Mouse (Mus musculus) right cerebral cortex, postnatal 36 days (tissue): ENCODE measurements around the gene Trmt6.
A peak's percentile ranks its signal among the peaks of the same experiment; 100 is the strongest.

ENCODE experiments used
- DNase-seq, 2 experiments: peaks; one replicate each; pipeline ENCODE4 v3.0.0; 2022; ENCODE audit warnings: low spot score in 2 of 2, mixed read lengths in 1 of 2

The Trmt6 gene

DNA sequence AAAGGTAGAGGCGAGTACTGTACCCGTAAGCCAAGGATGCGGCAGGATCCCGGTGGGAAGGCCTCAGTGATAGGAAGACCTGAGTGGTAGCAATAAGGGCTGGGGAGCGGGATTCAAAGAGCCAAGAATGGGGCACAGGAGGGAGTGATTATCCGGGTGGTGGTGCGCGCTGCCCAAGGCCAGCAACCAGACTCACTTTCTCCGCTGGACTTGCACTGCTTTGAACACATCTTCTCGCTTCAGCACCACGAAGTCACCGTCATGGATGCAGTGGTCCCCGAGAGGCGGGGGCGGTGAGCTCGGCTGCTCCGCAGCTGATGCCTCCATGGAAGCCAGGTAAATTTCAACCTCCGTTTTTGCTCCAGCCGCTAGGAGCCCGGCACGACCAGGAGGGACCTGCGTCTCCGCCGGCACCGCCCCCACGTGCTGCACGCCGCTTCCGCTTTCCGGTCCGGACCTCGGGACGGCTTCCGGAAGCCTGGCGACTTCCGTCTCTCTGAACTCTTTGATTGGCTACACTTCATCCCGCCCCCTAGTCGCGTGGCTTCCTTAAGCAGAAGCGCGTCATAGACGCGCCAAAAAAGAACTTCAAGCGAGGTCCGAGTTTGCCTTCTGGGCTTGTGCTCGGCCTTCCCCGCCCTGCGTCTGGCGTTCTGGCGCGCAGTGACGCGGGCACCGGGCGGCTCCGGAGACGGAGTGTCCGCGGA, at the start of gene Trmt6, which contains the start of gene Mcm8:
TSS of gene Trmt6 (minus strand) at position 448 of the 707 bp plus-strand sequence.
TSS of gene Mcm8 (plus strand) at position 534 of the 707 bp plus-strand sequence.
- DNase-seq = peak; percentile 89 to 92

DNA sequence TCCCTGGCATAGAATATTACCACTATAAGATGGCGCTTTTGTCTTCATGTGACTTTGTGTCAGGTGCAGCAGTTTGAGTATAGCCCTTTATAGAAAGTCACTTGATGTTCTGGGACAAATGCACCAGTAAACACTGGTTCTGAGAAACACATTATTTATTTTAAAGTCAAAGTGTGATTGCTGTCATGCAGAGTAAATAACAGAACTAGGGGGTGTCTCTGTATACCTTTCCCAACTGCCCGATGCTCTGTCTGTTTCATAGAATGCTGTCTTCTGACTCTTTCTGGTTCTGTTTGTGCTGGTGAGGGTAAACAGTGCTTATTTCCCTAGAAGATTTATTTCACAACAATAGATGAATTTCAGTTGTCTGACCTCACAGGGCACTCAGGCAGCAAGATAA, 47.5 kb upstream of the Trmt6 start:
- no peak for DNase-seq

DNA sequence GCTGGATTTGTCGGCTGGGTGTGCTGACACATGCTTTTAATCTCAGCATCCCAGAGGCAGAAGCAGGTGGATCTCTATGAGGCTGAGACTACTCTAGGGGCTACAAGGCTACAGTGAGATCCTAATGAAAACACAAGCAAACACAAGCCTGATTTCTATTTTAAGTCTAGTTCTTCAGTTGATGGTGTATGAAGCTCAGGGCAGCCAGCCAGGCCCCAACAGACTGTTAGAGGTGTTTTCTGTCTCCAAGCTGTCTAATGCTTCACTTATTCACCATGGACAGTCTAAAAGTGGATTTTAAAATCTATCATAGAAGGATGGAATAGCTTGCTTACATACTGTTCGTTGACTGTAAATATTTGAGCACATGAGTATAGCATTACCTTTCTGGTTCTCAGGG, 45.6 kb upstream of the Trmt6 start:
- no peak for DNase-seq

DNA sequence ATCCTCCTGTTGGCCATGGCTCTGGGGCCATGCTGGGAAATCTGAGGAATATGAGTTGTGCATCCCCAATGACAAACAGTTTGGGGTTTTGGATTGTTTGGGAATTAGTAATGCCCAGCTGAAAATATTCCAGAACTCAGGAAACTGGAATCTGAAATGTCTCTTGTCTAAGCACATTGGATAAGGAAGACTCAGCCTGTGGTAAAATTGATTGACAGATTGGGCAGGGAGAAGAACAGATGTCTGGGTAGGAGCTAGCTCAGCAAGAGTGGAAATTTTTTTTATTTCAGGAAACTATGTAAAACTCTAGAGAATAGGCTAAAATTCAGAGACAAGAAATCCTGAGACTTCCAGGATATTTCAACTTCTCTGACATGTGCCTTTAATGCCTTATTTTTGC, 44.6 kb upstream of the Trmt6 start:
- DNase-seq = no peak

DNA sequence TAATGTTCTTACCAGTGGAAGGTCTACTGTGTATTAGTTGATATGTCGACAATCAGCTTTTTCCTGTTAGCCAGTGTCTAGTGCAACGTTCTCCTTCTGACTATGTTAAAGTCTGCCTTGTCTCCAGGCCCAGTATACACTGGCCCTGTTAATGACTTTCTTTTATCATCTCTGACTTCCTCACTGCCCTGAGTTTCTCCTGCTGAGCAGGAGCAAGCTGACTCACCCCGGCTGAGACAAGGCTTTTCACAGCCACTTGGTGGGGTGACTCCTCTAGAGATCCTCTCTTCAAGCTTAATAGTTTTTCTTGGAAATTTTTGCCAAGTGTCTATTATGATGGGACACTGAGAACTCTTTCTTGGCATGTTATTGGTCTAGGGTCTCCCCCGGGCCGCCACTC, 40.5 kb upstream of the Trmt6 start:
- DNase-seq = no peak

DNA sequence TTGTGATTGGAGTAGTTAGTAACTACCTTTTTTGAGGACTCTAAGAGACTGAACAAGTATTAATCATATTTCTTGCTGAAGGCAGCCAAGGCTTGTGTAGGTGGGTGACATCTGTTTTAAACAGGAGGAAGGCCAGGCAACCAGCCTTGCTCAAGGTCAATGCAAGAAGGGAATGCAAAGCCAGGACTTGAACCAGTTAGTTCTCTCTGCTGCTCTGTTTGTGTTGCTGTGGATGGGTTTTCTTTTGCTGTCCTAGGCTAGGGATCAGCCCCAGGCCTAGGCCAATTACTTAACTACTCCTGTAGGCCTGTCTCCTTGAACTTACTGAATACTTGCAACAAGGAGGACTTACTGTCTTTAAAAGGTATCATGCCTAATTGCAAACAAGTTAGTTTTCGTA, 37.2 kb upstream of the Trmt6 start:
- DNase-seq = no peak

DNA sequence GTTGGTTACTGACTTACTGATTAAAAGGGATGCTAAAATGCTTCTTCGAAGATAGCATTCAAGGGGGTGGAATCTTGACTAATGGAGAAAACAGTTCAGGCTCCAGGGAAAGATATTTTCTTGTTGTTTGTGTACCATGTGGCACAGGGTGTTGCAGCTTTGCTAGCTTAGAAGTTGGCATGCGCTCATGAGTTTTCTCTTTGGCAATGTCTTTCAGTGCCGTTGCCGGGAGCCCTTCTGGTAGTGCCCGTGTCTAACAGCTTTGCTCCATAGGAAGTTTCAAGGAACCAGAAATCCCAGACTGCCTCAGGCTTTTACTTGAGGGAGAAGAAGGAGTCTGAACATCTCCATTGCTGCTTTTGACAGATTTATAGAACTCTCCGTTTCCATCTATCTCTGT, 33.3 kb upstream of the Trmt6 start:
- no peak for DNase-seq

DNA sequence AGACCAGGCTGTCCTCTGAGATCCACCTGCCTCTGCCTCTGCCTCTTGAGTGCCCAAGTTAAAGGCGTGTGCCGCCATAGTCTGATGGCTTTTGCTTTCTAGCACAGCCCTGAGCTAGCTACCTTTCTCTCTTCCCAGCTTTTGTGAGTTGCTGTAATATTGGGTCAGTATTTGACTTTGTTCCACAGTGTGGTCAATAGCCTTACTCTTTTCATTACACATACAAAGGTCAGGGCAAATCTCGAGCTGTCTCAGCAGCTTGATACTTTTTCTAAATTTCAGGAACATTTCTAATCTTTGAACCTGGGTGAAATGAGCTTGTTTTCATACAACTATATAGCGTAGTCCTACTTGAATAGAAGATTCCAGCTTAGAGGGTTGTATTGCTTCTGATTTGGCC, 32.5 kb upstream of the Trmt6 start:
- no peak for DNase-seq

DNA sequence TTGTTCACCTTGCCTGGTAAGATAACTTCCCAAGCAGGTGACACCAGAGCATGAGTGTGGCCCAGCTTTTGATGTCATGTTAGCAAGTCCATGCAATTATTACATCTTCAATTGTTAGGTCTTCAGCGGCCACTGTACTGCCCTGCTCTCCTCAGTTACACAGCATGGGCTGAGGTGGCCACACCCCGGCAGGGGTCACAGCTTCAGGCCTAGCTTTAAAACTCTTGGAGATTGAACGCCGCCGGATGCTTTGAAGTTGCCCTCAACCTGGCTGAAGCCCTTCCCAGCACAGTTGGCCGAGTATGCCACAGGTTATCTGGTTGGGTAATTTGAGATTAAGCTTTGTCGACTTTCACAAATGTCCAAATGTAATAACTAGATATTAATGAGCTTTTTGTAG, 31.7 kb upstream of the Trmt6 start:
- no peak for DNase-seq

DNA sequence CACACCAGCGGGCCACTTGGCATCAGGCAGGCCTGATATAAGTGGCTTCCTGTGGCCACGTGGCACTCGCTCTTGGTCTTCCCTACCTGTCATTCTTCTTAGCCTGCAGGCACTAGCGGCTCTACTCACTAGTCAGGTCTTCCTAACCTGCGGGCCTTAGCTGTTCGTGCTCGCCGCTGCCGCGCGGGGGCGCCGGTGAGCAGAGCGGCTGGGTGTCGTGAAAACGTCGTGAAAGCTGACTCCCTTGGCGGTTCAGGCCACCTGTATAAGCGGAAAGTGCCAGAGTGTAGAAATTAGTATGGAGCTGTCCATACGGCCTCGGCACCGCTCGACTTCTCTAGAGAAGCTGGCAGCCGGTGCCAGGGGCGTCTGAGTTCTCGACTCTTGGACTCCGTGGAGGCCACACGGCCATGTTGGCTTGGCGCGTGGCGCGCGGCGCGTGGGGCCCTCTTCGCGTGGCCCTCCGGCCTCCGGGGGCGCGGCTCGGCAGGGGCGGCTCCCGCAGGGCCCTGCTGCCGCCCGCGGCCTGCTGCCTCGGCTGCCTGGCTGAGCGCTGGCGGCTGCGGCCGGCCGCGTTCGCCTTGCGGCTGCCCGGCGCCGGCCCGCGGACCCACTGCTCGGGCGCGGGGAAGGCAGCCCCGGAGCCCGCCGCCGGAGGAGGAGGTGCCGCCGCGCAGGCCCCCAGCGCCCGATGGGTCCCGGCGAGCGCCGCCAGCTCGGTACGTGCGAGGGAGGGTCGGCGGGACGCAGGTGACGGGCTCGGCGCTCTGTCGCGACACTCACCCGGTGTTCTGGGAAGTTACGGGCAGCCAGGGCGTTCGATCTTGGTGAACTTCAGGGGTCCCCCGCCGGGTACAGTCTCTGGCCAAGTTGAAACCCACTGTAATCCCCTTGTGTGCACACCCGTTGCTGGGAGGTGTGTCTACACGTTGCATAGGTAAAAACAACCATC, 30.8 kb upstream of the Trmt6 start, which contains the start of gene Crls1:
TSS of gene Crls1 (plus strand) at position 260 of the 952 bp plus-strand sequence.
- DNase-seq = peak; percentile 92 to 94

DNA sequence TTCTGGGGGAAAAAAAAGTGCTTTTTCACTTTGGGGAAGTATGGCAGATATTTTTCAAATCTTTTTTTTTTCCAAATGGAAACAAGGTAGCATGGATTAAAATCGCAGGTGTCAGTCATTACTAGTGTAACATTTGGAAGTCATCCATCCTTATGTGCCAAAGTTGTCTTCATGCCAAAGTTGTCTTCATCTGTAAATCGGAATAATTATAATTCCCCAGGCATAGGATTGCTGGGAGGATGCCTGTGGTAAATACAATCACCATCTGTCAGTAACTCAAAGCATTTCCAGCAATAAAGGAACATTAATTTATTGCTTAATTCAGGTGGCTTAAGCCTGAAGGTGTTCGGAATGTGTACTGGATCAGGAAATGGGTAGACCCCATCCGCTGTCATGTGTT, 25.2 kb upstream of the Trmt6 start:
- DNase-seq = no peak

DNA sequence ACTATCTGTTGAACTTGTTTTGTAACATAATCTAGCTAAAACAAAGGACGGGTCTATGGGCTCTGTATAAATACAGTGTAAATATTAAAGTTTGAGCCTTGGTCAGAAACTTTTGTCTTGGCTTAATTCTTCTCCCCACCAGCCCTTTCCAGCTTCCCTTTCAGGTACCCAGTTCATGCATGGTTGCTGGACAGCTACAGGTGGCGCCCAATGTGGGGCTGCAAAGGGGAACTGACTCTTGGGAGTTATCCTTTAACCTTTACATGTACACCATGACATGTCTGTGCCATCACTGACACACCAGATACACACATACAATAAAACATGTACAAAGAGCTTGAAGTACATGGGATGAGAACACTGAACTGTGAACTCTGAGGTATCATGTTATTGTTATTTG, 12.9 kb downstream of the Trmt6 start:
- no peak for DNase-seq

DNA sequence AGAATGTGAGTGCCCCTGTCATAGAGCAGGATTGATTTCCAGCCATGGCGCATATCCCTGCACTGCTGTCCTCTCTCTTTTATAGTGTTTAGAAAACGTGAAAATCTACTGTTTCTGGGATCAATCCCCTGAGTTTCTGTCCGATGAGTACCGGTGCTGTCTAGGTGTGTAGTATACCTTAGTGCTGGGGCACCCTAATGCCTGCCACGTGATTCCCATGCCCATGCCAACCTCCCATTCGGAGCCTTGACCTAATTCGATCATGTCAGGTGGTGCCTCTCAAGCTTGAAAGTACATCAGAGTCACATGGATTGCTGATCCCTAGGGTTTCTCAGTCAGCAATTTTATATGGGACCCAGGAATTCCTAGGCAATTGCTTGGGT, 21.7 kb downstream of the Trmt6 start:
- DNase-seq = no peak

DNA sequence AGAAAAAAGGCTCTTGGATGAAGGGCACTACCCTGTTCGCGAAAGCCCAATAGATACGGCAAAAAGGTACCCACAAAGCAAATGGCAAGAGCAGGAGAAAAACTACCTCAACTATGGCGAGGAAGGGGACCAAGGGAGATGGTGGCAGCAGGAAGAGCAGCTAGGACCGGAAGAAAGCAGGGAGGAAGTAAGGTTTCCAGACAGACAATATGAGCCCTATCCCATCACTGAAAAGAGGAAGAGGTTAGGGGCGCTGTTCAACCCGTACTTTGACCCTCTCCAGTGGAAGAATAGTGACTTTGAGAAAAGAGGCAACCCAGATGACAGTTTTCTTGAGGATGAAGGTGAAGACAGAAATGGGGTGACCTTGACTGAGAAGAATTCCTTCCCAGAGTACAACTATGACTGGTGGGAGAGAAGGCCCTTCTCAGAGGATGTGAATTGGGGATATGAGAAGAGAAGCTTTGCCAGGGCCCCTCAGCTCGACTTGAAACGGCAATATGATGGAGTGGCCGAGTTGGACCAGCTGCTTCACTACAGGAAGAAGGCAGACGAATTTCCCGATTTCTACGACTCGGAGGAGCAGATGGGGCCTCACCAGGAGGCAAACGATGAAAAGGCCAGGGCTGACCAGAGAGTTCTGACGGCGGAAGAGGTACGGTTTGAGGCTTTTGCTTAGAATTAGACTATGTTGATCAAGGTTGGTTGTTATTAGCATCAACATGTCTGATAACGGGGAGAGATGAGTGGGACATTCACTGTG, 22.2 kb downstream of the Trmt6 start:
- no peak for DNase-seq

DNA sequence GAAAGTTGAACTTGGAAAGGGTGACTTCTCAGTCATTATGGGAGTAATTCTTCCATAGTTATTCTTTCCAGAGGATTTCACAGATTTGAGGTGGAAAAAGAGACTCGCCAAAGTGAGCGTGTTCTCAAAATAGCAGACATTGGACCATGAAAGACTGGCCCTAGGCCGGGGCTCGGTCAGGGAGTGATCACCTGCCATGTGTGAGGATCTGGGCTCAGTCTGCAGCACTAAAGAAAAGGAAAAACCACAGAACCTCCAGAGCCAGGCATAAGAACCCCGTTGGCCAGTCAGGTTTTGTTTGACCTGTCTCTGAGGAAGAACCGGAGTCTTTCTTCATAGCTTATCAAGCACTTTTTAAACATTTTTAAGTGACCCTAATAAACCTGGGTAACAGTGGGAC, 31.8 kb downstream of the Trmt6 start:
- no peak for DNase-seq

DNA sequence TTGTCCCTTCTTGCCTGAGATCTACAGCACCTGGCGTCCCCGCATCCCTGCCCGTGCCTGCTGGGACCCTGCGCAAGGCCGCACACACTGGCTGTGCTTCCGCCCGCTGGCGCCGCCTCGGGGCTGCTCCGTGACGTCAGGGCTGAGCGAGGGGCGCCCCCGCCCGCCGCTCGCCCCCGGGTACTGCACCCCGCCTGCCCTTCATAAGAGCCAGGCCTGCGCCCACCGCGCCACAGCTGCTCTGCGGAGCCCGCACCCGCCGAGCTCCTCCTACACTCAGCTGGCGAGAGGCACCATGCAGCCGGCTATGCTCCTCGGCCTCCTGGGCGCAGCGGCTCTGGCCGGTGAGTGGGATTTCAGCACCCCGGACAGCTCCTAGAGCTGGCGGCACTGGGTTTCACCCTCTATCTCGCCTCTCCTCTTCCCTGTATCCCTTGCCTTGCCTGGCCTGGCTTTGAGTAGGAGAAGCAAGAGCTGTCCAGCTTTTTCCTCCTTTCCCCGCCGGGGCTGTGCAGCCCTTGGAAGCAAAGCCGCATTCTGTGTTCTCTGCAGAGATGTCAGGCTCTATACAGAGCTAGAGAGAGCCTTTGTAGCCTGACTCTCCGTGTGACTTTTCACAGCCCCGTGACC, 34.3 kb downstream of the Trmt6 start:
- DNase-seq = peak; percentile 86 to 87

DNA sequence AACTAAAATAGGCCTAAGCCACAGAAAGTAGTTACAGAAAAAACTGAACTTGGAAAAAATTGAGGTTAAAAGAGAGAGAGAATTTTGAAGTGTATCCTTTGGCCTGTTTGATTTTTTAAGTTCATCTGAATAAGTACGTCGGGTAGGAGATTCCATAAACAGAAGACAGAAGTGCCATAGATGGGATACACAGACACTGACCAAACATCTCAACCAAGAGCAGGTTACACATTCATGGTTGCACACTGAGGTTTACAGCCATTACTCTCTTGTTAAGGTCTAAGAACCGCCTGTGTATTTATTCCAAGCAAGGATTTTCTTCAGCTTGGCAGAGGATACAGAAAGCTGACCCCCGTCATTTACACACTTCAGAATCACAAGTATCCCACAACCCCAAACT, 34.9 kb downstream of the Trmt6 start, which contains the start of gene Chgb:
TSS of gene Chgb (plus strand) at position 301 of the 400 bp plus-strand sequence.
- DNase-seq = no peak

DNA sequence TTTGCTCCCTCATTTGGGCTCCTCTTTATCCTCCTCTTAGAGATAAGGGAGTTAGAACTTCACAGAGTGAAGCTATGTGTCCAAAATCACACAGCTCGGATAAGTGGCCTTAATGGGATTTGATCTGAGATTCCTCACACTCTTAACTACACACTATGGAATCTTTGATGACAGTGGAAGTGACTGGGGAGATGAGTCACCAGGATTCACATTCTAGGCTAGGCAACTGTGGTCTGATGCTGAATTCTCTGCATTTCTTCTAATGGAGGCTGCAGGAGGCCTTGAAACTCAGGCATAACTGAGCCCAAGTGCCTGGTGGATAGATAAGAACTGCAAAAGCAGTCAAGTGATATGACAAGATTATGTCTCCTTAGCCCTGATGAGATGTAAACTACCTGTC, 45.0 kb downstream of the Trmt6 start:
- no peak for DNase-seq

DNA sequence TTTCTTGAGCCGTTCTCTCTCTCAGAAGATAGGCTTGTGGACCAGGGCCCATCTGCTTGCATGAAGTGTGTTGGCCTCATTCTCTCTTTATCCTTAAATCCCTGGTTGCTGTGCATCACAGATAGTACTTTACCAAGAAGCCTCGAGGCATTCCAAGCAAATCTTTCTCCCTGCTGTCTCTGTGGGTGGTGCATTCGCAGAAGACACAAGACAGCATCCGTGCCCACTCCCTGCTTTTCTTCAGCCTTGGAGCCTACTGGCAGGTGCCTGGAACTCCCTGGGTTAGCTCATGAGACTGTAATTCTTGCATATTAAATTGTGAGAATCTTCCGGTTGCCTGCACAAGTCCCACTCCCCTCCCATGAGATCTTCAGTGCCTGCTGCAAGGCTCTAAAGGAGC, 57.9 kb downstream of the Trmt6 start:
- peak; percentile 78 to 88 for DNase-seq
